Mouse (Mus musculus) central nervous system, embryonic 14 days (tissue): ENCODE data around the gene Knop1. TPM values are rescaled to one million over a fixed set of nuclear protein-coding genes. Genes with fewer than 3 reads are reported as not detected.

Source experiments
- polyA plus RNA-seq: library from polyadenylated mRNA; depleted of rRNA; stranded (reverse); fragments of >200 nt; gene quantifications from 2 replicates; pipeline ENCODE4 v1.2.3, GENCODE M21; 2012; rRNA removed

Knop1 gene
- polyA plus RNA-seq, result 31.1 and 35.8 TPM in 2 replicates

DNA sequence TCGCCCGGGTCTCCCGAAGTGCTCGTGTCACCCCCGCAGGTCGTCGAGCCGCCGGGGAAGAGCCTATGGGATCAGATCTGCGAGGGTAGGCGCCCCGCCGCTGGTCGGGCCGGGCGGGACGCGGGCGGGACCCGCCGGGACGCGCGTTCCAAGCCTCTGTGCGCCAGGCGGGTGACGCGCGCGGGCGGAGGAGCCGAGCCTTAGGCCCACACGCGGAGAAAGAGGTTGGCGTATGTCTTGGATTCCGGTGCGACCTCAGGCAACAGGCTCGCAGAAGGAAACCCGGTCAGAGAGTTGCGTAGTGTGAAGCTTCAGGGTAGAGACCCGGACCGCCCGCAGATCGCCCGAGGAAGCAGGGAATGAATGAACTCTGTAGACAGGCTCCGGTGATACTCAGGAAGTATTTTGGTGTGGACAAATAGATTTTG, at the start of gene Knop1:
TSS of gene Knop1 (minus strand) at position 378 of the 428 bp plus-strand sequence.

DNA sequence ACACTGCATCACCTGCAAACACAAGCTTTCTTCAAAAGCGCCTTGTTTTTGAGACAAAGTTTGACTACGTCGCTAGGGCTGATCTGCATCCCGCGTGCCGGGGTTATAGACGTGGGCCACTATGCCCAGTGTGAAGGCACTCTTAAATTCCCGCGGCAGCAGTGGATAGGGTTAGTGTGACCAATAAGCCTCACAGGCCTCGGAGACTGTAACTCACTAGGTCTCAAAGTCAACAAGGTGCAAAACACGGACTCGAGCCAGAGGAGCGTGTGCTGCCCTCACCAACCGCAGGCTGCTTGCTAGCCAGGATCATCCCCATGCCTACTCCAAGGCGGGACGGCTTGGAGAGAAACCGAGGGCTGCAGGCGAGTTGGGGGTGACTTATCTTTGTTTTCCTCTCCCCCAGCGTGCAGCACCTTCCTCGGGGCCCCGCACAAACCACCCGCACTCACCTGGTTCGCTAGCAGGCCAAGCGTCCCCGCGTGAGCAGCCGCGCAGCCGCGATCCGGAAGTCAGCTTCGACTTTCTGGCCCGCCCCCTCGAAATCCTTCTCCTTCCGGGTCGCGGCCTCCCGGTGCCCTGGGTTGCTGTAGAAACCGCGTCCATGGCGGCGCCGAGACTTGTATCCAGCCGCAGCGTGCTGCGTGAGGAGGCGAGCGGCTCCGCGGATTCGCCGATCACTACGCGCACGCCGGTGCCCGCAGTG, 730 bp downstream of the Knop1 start, which contains the start of gene Iqck:
TSS of gene Iqck (plus strand) at position 582 of the 706 bp plus-strand sequence.

Other genes starting within 250 kb of the Knop1 start
- 132 and 144 TPM in 2 replicates for gene Gde1, start 150.5 kb downstream of the Knop1 start, polyA plus RNA-seq
- 53.7 and 61.7 TPM in 2 replicates for gene Ccp110, start 143.7 kb downstream of the Knop1 start, polyA plus RNA-seq
- 73.2 and 76.2 TPM in 2 replicates for gene Vps35l, start 116.0 kb downstream of the Knop1 start, polyA plus RNA-seq
- gene Iqck, start 502 bp downstream of the Knop1 start, polyA plus RNA-seq, result 4.7 and 5.5 TPM in 2 replicates
- gene Gprc5b, start 139.0 kb upstream of the Knop1 start, polyA plus RNA-seq, result 18.7 and 20.8 TPM in 2 replicates